Mouse (Mus musculus) cerebral cortex, adult 2 months (tissue): Measurements from ENCODE around the gene Capns1.

Experiments
- WGBS: fragments of 180-500 bp; shearing (Covaris S2); methylation state at CpG from one replicate; pipeline ENCODE4 v1.1.7; 2018; 5-methylcytosine and 5-hydroxymethylcytosine counted together

The Capns1 gene

GRCm38 (mm10) chr7:30198481-30198971 lies at the start of gene Capns1:
Capns1 (minus strand) TSS chr7:30198811.
- WGBS: 2% methylated on average over 8 of the region's 8 CpGs

DNA sequence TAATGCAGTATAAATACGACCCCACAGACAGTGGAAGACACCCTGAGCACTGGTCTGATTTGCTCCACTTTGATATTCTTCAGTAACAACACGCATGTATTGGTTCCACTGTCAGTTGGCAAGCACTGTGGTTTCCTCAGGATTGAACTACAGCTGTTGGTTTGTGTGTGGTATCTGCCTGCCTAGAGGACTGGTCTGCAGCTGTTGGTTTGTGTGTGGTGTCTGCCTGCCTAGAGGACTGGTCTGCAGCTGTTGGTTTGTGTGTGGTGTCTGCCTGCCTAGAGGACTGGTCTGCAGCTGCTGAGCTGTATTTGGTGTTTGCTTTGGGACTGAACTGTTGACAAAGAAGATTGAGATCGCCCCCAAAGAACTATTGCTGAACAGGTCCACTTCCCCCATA lies 38.8 kb upstream of the Capns1 start:
- WGBS: 86% methylated on average over 3 of the region's 3 CpGs

DNA sequence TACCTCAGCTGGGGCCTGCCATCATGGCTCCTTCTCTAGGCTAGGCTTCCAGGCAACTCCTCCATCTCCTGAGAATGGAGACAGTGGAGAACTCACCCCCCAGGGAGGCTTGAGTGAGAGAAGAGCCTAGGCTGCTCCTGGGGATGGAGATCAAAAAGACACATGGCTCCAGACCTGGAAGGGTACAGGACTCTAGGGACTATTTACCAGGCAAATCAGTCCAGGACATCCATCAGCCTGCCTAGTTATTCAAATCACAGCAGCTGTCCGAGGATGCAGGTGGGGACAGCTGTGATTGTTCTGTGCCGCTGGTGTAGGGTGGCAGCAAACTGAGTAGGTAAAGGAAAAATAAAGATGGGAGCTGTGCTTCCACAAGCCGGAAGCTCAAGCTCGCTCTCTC lies 37.0 kb upstream of the Capns1 start, which contains the start of gene Ovol3:
Gene Ovol3 (minus strand): TSS at position 101 of the 400 bp plus-strand sequence.
- WGBS: 78% methylated on average over 4 of the region's 4 CpGs

- WGBS: 88% methylated on average over 8 of the region's 8 CpGs
Observed at GRCm38 (mm10) chr7:30235091-30235490, 36.5 kb upstream of the Capns1 start.

- 85% methylated on average over 15 of the region's 15 CpGs for WGBS
Observed at GRCm38 (mm10) chr7:30234276-30234858, 35.8 kb upstream of the Capns1 start.

GRCm38 (mm10) chr7:30233387-30233786 lies 34.8 kb upstream of the Capns1 start:
- 82% methylated on average over 20 of the region's 20 CpGs for WGBS

DNA sequence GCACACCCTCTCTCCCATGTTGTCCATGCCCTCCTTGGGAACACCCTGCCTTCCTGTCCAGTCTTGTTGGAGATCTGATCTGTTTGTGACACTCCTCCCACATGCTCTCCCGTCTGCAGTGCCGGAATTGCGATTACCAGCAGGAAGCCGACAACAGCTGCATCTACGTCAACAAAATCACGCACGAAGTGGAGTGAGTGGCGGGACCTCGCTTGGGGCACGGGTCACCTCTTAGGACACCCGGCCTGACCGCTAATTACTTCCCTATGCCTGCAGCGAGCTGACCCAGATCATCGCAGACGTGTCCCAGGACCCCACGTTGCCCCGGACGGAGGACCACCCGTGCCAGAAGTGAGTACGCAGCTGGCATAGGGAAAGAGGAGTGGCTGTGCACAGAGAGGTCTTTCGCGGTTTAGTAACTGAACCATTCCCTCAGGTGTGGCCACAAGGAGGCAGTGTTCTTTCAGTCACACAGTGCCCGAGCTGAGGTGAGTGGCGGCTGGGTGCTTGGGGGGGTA lies 34.1 kb upstream of the Capns1 start:
- WGBS: 4% methylated on average over 24 of the region's 24 CpGs

DNA sequence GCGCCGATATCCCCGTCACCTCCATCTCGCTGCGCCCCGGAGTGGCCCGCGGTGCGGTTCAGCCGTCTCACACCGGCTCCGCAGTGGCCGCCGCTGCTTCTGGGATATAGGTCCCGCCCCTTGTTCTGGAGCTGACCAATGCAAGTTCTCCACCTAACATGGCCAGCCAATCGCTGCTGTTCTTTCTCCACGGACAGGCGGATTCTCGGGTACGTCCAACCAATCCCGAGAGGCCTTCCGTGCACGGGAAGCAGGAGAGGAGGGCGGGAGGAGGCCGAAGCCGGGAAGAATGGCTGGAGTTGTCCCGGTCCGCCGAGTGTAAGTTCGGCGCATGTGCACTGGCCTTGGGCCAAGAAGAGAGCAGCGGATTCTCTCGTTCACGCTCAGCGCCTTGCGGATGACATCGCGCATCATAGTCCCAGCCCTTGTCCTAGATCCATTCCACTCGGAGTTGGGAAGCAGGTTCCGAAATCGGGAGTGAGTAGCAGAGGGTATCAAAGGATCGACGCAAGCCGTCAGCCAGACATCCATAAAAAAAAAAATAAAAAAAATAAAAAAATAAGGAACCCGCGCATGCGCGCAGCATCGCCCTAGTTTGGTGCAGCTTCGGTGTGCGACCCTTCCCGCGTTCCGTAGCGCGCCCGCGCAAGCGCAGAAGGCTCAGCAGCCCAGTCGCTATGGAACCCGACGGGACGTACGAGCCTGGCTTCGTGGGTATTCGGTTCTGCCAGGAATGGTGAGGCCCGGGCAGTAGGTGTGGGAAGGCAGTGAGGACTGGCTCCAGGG lies 33.3 kb upstream of the Capns1 start, which contains the start of the genes Polr2i and Tbcb:
Gene Polr2i (plus strand): TSS at position 280 of the 786 bp plus-strand sequence.
Gene Tbcb (minus strand): TSS at position 604 of the 786 bp plus-strand sequence.
- WGBS: under 1% methylated on average over 67 of the region's 67 CpGs

DNA sequence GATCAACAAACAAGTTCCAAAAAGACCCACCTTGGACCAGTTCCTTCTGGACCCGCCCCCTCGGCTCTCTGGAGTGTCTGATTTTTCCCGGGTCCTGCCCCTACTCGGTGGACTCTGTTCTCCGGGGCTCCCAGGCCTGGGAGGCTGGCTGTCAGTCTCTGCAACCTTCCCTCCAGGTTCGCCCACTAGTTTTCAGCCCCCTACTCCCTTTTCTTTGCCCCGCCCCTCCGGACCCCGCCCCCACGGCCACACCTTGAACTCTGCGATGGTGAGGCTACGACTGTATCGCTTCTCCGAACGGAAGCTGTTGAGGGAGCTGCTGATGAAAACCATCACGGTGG lies 32.7 kb upstream of the Capns1 start:
- WGBS: under 1% methylated on average over 16 of the region's 16 CpGs

GRCm38 (mm10) chr7:30224206-30224605 lies 25.6 kb upstream of the Capns1 start:
- WGBS: 96% methylated on average over 12 of the region's 12 CpGs

DNA sequence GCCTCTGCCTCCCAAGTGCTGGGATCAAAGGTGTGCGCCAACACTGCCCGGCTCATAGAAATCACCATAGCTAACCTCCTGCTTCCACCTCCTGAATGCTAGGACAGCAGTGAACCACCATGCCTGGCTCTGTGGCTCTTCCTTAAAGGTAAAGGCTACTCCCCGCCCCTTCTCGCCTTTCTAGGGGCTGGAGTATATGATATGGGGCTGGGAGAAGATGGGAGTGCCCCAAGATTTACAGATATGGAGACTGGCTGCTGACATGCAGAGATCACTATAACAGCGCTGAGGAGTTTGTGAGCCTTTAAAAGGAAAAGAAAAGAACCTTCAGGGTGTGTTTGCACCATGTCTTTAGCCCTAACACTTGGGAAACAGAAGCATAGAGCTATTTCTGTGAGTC lies 23.6 kb upstream of the Capns1 start:
- 98% methylated on average over 5 of the region's 5 CpGs for WGBS

DNA sequence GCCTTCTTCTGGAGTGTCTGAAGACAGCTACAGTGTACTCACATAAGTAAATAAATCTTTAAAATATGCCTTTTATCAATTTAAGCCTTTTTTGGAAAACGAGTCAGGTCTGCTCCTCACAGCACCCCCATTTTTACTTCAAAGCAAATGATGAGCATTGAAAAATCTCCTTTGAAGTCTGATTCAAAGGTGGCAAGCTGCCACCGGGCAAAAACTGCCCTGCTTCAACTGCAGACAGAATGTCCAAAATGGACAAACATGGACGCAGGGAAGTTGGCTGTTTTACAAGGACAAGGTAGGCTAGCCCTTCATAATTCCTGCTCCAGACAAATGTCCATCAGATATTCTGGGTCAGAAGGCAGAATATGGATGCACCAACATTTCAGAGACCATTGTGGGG lies 22.8 kb upstream of the Capns1 start:
- WGBS: 45% methylated on average over 3 of the region's 3 CpGs

GRCm38 (mm10) chr7:30220008-30220356 lies 21.4 kb upstream of the Capns1 start:
- WGBS: 11% methylated on average over 11 of the region's 11 CpGs

DNA sequence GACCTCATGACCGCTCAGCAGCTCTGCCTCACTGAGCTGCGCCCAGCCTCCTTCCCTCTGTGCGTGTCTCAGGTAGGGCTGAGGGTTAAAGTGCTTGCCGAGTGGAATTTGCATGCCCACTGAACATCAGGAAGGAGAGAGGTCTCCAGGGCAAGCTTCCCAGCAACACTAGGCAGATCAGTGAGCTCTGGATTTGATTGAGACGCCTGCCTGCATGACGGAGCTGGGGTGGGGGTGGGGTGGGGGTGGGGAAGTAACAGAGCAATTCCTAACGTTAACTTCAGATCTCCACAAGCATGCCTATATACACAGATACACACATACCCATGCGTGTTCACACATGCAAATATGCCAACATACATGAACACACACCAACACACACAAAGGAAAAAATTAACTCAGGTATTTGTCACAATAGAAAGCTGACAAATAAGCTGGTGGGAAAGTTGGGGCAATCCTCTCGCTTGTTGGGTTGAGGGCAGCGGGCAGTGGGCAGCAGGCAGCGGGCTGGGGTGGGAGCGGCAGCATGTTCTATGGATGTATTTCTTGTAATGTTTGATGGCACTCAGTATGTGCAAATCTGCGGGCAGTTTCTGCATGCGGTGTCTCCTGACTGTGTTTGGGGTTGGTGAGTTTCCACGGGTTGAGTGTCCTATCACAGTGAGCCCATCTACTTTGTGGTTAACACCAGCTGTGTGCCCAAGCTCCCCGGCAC lies 20.8 kb upstream of the Capns1 start:
- 6% methylated on average over 16 of the region's 16 CpGs for WGBS

DNA sequence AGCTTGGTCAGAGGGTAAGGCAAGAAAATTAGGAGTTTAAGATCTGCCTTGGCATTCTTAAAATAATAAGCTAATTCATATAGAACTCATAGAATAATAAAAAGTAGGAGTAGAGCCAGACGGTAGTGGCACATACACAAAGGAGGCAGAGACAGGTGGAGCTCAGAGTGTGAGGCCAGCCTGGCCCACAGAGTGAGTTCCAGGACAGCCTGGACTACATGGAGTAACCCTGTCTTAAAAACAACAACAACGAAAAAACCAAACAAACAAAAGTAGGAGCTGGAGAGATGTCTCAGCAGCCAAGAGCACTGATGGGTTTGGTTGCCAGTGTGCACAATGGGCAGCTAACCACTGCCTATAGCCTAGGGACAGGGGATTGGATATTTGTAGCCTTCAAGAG lies 18.7 kb upstream of the Capns1 start:
- WGBS: 82% methylated on average over 2 of the region's 2 CpGs

- WGBS: under 1% methylated on average over 15 of the region's 16 CpGs
Observed at GRCm38 (mm10) chr7:30216723-30217151, 18.1 kb upstream of the Capns1 start.

- 68% methylated on average over 3 of the region's 3 CpGs for WGBS
Observed at GRCm38 (mm10) chr7:30215875-30216274, 17.3 kb upstream of the Capns1 start.

- 94% methylated on average over 3 of the region's 3 CpGs for WGBS
Observed at GRCm38 (mm10) chr7:30213881-30214280, 15.3 kb upstream of the Capns1 start.

DNA sequence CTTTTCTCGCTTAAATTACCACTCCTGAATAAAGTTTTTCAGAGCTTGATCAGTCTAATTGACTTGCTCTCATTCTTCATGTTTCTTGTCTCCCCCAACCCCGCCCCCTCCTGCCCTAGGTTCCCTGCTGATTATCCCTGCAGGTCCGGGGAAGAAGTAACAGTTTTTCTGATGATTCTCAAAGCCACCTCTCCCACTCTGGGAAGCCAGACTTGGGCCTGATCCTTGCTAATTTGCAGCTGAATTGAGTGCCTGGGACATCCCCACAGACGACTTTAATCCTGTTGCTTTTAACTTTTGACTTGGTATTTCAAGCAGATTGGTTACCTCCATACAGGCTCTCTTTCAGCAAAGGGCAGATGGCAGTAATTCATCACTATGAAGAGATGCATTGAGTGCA lies 12.4 kb upstream of the Capns1 start:
- 35% methylated on average over 4 of the region's 4 CpGs for WGBS

GRCm38 (mm10) chr7:30206364-30206763 lies 7.8 kb upstream of the Capns1 start:
- 45% methylated on average over 5 of the region's 5 CpGs for WGBS

DNA sequence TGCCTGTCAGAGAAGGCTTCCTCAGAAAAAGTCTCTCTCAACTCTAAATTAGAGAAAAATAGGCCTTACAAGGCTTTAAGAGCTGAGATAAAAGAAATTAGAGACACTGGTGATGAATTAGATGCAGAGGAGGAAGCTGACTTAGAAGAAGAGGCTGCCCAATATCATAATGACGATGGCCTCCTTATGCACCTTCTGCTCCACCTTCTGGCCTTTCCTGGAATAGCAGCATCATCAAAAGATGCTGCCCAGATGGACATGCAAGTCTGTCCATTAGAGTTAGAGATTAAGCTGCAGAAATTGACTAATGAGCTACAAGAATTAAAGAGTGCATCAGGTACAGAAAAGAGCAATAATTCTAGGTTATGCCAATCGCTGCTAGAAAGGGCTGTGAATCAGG lies 6.8 kb upstream of the Capns1 start:
- 7% methylated on average over 2 of the region's 2 CpGs for WGBS

DNA sequence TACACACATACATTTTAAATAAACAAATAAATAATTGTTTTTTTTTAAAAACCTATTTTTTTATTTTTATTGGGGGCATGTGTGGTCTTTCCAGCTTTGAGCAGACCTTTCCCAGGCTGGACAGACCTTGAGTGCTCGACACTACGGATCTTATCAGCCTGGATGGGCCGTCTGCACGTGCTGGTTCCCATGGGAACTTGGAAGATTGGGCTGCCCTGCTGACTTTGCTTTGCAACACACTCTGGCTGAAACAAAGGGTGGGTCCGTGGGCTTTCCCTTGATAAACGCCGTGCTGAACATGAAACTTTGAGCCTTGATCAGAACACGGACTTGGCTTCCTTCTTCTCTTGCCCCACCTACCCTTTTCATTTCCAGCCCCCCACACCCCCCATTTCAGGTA lies 5.8 kb upstream of the Capns1 start:
- 46% methylated on average over 8 of the region's 8 CpGs for WGBS
